Mouse (Mus musculus): ENCODE measurements around the gene Rptor. TPM values are rescaled to one million over a fixed set of nuclear protein-coding genes. Genes with fewer than 3 reads are reported as not detected.

Gene Rptor
- polyA plus RNA-seq, 1 experiment from 2014 or later, result 11.6 TPM

DNA sequence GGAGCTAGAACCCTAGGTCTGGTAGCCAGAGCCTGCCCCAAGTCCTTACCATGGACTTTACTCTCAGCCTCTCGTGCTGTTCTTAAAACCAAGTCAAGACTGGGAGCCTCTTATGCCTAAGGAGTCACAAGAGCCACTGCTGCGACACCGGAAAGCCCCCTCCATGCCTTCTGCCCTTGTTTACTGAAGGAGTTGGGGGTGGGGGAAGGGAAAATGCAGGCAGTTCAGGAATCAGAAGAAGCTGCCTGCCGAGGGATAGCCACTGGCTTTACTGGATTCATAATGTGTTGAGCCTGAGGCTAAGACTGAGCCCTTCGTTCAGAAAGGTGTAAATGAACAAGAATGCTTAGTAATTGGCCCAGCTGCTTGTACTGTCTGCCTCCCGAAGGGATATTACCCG is 310.1 kb downstream of the Rptor start:
- WGBS, result 5% methylated on average over 6 of the region's 7 CpGs
- no peak for DNase-seq (ENCODE audit: low spot score)

DNA sequence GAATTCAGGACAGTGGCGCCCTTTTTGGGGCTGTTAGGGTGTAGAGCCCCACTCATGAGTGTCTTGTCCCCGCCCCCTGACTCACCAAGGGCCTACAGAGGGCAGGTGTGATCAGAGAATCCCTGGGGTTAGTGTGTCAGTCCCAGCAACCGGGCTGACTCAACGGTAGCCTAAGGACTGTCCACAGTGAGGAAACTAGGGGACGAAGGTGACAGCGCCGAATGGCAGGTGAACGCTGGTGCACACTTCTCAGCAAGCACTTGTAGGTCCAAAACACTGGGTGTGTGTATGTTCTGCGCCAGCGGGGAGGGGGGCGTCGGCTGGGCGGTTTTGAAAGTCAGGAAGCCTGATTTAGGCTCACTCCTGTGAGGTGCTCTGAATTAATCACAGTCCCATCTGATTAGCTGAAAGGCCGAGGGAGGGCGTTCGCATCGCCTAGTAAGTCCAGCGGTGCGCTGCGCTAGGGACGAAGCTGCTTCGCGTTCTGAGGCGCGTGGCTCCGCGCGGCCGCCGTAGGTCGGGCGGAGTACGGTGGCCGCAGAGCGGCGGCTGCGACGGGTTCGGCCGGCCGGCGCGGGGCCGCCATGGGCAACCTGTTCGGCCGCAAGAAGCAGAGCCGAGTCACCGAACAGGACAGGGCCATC is 310.7 kb downstream of the Rptor start, which contains the start of gene Chmp6:
Chmp6 (plus strand) TSS at position 151 of the 644 bp plus-strand sequence.
- peak; percentile 82 for ATAC-seq (ENCODE audit: low read depth)
- WGBS, result 1% methylated on average over 39 of the region's 48 CpGs

More for the DNA sequence above, 310.1 kb downstream of the Rptor start:
- Histone ChIP-seq H3K4me1 (ENCODE audit: control insufficient read depth, insufficient read depth, low read length) (peaks cover 13% of the 10 kb centered on the region; the same call in 1 of the 2 replicates), H3K9me3 (ENCODE audit: control insufficient read depth, low read length) (no peaks in the 10 kb centered on the region), H3K4me3 (ENCODE audit: low read depth, low read length) (peak overlapping the region; percentile 98), H3K27ac (replicated peaks; ENCODE audit: low read depth, low read length) (no peak overlapping the region), H3K9ac (ENCODE audit: low read depth, low read length) (peak overlapping the region; percentile 96), H3K27me3 (replicated peaks; ENCODE audit: control insufficient read depth, insufficient read depth, low read length) (no peaks in the 10 kb centered on the region; the same call in 1 of the 2 replicates), H3K4me2 (ENCODE audit: low read depth, low read length) (peak overlapping the region; percentile 96), H3K36me3 (ENCODE audit: control insufficient read depth, insufficient read depth, low read length) (peaks cover 22% of the 10 kb centered on the region)
- ATAC-seq (ENCODE audit: low read depth), result no peak

GRCm38 (mm10) chr11:119913935-119914314 is 311.2 kb downstream of the Rptor start:
- ATAC-seq (ENCODE audit: low read depth), result peak; percentile 42; the same call in 1 of the 2 replicates
- 2% methylated on average over 14 of the region's 26 CpGs for WGBS

More for the DNA sequence above, 310.7 kb downstream of the Rptor start, which contains the start of gene Chmp6:
- Histone ChIP-seq H3K9ac (ENCODE audit: low read depth, low read length) (peak within 1 kb of the TSS; percentile 96), H3K36me3 (ENCODE audit: control insufficient read depth, insufficient read depth, low read length) (peaks cover 28% of the 10 kb centered on the region), H3K4me1 (ENCODE audit: control insufficient read depth, insufficient read depth, low read length) (peaks cover 13% of the 10 kb centered on the region; the same call in 1 of the 2 replicates), H3K27ac (replicated peaks; ENCODE audit: low read depth, low read length) (peak within 1 kb of the TSS; percentile 81), H3K4me3 (ENCODE audit: low read depth, low read length) (peak within 1 kb of the TSS; percentile 98), H3K4me2 (ENCODE audit: low read depth, low read length) (peak within 1 kb of the TSS; percentile 96), H3K9me3 (ENCODE audit: control insufficient read depth, low read length) (no peaks in the 10 kb centered on the region), H3K27me3 (replicated peaks; ENCODE audit: control insufficient read depth, insufficient read depth, low read length) (no peaks in the 10 kb centered on the region; the same call in 1 of the 2 replicates)
- peak; percentile 87 for DNase-seq (ENCODE audit: low spot score)

GRCm38 (mm10) chr11:119914381-119914780 is 311.7 kb downstream of the Rptor start:
- Histone ChIP-seq H3K4me2 (ENCODE audit: low read depth, low read length) (peak overlapping the region; percentile 96), H3K27ac (replicated peaks; ENCODE audit: low read depth, low read length) (peak overlapping the region; percentile 81), H3K9ac (ENCODE audit: low read depth, low read length) (peak overlapping the region; percentile 96), H3K4me3 (ENCODE audit: low read depth, low read length) (peak overlapping the region; percentile 98), H3K9me3 (ENCODE audit: control insufficient read depth, low read length) (no peaks in the 10 kb centered on the region), H3K27me3 (replicated peaks; ENCODE audit: control insufficient read depth, insufficient read depth, low read length) (no peaks in the 10 kb centered on the region), H3K36me3 (ENCODE audit: control insufficient read depth, insufficient read depth, low read length) (peaks cover 35% of the 10 kb centered on the region), H3K4me1 (ENCODE audit: control insufficient read depth, insufficient read depth, low read length) (peaks cover 13% of the 10 kb centered on the region; the same call in 1 of the 2 replicates)
- DNase-seq (ENCODE audit: low spot score), result no peak
- no peak for ATAC-seq (ENCODE audit: low read depth)
- 10% methylated on average over 3 of the region's 4 CpGs for WGBS

More at GRCm38 (mm10) chr11:119913935-119914314, 311.2 kb downstream of the Rptor start:
- Histone ChIP-seq H3K27me3 (replicated peaks; ENCODE audit: control insufficient read depth, insufficient read depth, low read length) (no peaks in the 10 kb centered on the region; the same call in 1 of the 2 replicates), H3K9ac (ENCODE audit: low read depth, low read length) (peak overlapping the region; percentile 96), H3K4me3 (ENCODE audit: low read depth, low read length) (peak overlapping the region; percentile 98), H3K4me1 (ENCODE audit: control insufficient read depth, insufficient read depth, low read length) (peaks cover 13% of the 10 kb centered on the region; the same call in 1 of the 2 replicates), H3K4me2 (ENCODE audit: low read depth, low read length) (peak overlapping the region; percentile 96), H3K27ac (replicated peaks; ENCODE audit: low read depth, low read length) (peak overlapping the region; percentile 81), H3K9me3 (ENCODE audit: control insufficient read depth, low read length) (no peaks in the 10 kb centered on the region), H3K36me3 (ENCODE audit: control insufficient read depth, insufficient read depth, low read length) (peaks cover 33% of the 10 kb centered on the region)
- DNase-seq (ENCODE audit: low spot score), result no peak

DNA sequence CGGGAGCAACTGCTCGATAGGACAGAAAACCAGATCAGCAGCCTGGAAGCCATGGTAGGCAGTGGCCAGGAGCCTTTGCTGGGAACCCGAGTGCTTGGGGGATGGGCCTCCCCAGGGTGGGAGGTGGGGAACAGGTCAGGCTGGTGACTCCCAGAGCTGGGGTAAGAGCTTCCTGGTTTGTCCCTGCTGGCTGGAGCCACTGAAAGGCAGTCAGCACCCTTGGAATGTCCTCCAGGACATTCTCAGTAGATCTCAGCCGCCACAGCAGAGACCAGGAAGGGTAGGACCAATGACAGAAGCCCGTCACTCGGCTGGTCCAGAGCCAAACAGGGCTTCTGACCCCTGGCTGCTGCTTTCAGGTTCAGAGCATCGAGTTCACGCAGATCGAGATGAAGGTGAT is 313.0 kb downstream of the Rptor start:
- Histone ChIP-seq H3K27me3 (replicated peaks; ENCODE audit: control insufficient read depth, insufficient read depth, low read length) (no peaks in the 10 kb centered on the region), H3K27ac (replicated peaks; ENCODE audit: low read depth, low read length) (peak overlapping the region; percentile 52; the same call in 1 of the 2 replicates), H3K9ac (ENCODE audit: low read depth, low read length) (no peak overlapping the region), H3K4me1 (ENCODE audit: control insufficient read depth, insufficient read depth, low read length) (peaks cover 13% of the 10 kb centered on the region; the same call in 1 of the 2 replicates), H3K36me3 (ENCODE audit: control insufficient read depth, insufficient read depth, low read length) (peaks cover 45% of the 10 kb centered on the region), H3K4me2 (ENCODE audit: low read depth, low read length) (0 out of 2 replicates have a peak overlapping the region, but pooled peaks have one; percentile 96), H3K4me3 (ENCODE audit: low read depth, low read length) (no peak overlapping the region), H3K9me3 (ENCODE audit: control insufficient read depth, low read length) (no peaks in the 10 kb centered on the region)
- DNase-seq (ENCODE audit: low spot score), result no peak
- 86% methylated on average over 9 of the region's 9 CpGs for WGBS
- no peak for ATAC-seq (ENCODE audit: low read depth)

- DNase-seq (ENCODE audit: low spot score) (no peak), ATAC-seq (ENCODE audit: low read depth) (0 out of 2 replicates have a peak, but pooled peaks have one; percentile 3)
- peaks cover 45% of the 10 kb centered on the region for H3K36me3 ChIP-seq (ENCODE audit: control insufficient read depth, insufficient read depth, low read length)
- H3K9ac ChIP-seq (ENCODE audit: low read depth, low read length), result no peak overlapping the region
- H3K27ac ChIP-seq (replicated peaks; ENCODE audit: low read depth, low read length), result no peak overlapping the region
- no peaks in the 10 kb centered on the region for H3K9me3 ChIP-seq (ENCODE audit: control insufficient read depth, low read length)
- WGBS, result 80% methylated on average over 15 of the region's 15 CpGs
- peaks cover 13% of the 10 kb centered on the region; the same call in 1 of the 2 replicates for H3K4me1 ChIP-seq (ENCODE audit: control insufficient read depth, insufficient read depth, low read length)
- no peak overlapping the region for H3K4me3 ChIP-seq (ENCODE audit: low read depth, low read length)
- no peaks in the 10 kb centered on the region for H3K27me3 ChIP-seq (replicated peaks; ENCODE audit: control insufficient read depth, insufficient read depth, low read length)
- H3K4me2 ChIP-seq (ENCODE audit: low read depth, low read length), result no peak overlapping the region
These were observed 313.5 kb downstream of the Rptor start for GRCm38 (mm10) chr11:119916102-119916790.

- no peak for ATAC-seq (ENCODE audit: low read depth)
- Histone ChIP-seq H3K4me3 (ENCODE audit: low read depth, low read length) (no peak overlapping the region), H3K27ac (replicated peaks; ENCODE audit: low read depth, low read length) (no peak overlapping the region), H3K9ac (ENCODE audit: low read depth, low read length) (no peak overlapping the region), H3K4me1 (ENCODE audit: control insufficient read depth, insufficient read depth, low read length) (peaks cover 13% of the 10 kb centered on the region; the same call in 1 of the 2 replicates), H3K9me3 (ENCODE audit: control insufficient read depth, low read length) (no peaks in the 10 kb centered on the region), H3K4me2 (ENCODE audit: low read depth, low read length) (no peak overlapping the region), H3K36me3 (ENCODE audit: control insufficient read depth, insufficient read depth, low read length) (peaks cover 45% of the 10 kb centered on the region), H3K27me3 (replicated peaks; ENCODE audit: control insufficient read depth, insufficient read depth, low read length) (no peaks in the 10 kb centered on the region)
- DNase-seq (ENCODE audit: low spot score), result no peak
- WGBS, result 87% methylated on average over 21 of the region's 21 CpGs
These were observed 314.2 kb downstream of the Rptor start for GRCm38 (mm10) chr11:119916834-119917469.

DNA sequence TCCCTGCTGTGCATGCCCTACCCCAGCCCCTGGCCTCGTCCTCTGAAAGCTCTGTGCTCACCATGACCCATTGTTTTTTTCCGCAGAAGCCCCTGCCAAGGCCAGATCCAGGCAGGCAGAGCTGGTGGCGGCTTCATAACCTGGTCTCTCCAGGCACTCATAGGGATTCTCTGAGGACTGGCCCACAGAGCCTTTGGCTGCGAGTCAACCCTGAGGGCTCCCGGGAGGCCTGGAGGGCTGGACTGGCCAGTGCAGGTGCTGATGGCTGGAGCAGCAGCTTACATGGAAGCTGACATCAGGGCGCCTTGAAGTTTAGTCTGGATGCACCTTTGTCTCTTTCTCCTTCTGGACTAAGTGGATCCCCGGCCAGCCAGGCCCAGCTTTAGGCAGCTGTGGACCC is 315.8 kb downstream of the Rptor start:
- DNase-seq (ENCODE audit: low spot score) (no peak), ATAC-seq (ENCODE audit: low read depth) (no peak)
- H3K4me2 ChIP-seq (ENCODE audit: low read depth, low read length), result no peak overlapping the region
- no peaks in the 10 kb centered on the region for H3K27me3 ChIP-seq (replicated peaks; ENCODE audit: control insufficient read depth, insufficient read depth, low read length)
- H3K9ac ChIP-seq (ENCODE audit: low read depth, low read length), result no peak overlapping the region
- H3K4me1 ChIP-seq (ENCODE audit: control insufficient read depth, insufficient read depth, low read length), result peaks cover 7% of the 10 kb centered on the region; the same call in 1 of the 2 replicates
- H3K4me3 ChIP-seq (ENCODE audit: low read depth, low read length), result no peak overlapping the region
- H3K9me3 ChIP-seq (ENCODE audit: control insufficient read depth, low read length), result no peaks in the 10 kb centered on the region
- peaks cover 45% of the 10 kb centered on the region for H3K36me3 ChIP-seq (ENCODE audit: control insufficient read depth, insufficient read depth, low read length)
- no peak overlapping the region for H3K27ac ChIP-seq (replicated peaks; ENCODE audit: low read depth, low read length)
- WGBS, result 85% methylated on average over 7 of the region's 7 CpGs
